Mouse (Mus musculus): ENCODE results near the gene Strbp.
A peak's percentile ranks its signal among the peaks of the same experiment; 100 is the strongest.

Gene Strbp

GRCm38 (mm10) chr2:37703230-37703954 lies at the start of gene Strbp:
Strbp (minus strand) TSS chr2:37703859.
- peak; percentile 75 for DNase-seq (ENCODE audit: low spot score)

- no peak for DNase-seq (ENCODE audit: low spot score)
These were observed 47.5 kb upstream of the Strbp start for GRCm38 (mm10) chr2:37751114-37751513.

GRCm38 (mm10) chr2:37749323-37749722 lies 45.7 kb upstream of the Strbp start:
- no peak for DNase-seq (ENCODE audit: low spot score)

GRCm38 (mm10) chr2:37748442-37749066 lies 44.9 kb upstream of the Strbp start:
- DNase-seq (ENCODE audit: low spot score): no peak

- DNase-seq (ENCODE audit: low spot score): no peak
These were observed 44.2 kb upstream of the Strbp start for GRCm38 (mm10) chr2:37747909-37748308.

GRCm38 (mm10) chr2:37746293-37747049 lies 42.8 kb upstream of the Strbp start:
- no peak for DNase-seq (ENCODE audit: low spot score)

- DNase-seq (ENCODE audit: low spot score): no peak
These were observed 41.2 kb upstream of the Strbp start for GRCm38 (mm10) chr2:37744773-37745395.

- no peak for DNase-seq (ENCODE audit: low spot score)
These were observed 38.3 kb upstream of the Strbp start for GRCm38 (mm10) chr2:37741806-37742554.

- DNase-seq (ENCODE audit: low spot score): no peak
These were observed 32.1 kb upstream of the Strbp start for GRCm38 (mm10) chr2:37735807-37736188.

- DNase-seq (ENCODE audit: low spot score): no peak
These were observed 31.5 kb upstream of the Strbp start for GRCm38 (mm10) chr2:37734979-37735806.

GRCm38 (mm10) chr2:37731241-37731801 lies 27.7 kb upstream of the Strbp start:
- no peak for DNase-seq (ENCODE audit: low spot score)

GRCm38 (mm10) chr2:37724231-37724630 lies 20.6 kb upstream of the Strbp start:
- no peak for DNase-seq (ENCODE audit: low spot score)

GRCm38 (mm10) chr2:37723501-37724090 lies 19.9 kb upstream of the Strbp start:
- no peak for DNase-seq (ENCODE audit: low spot score)

GRCm38 (mm10) chr2:37722674-37723465 lies 19.2 kb upstream of the Strbp start:
- DNase-seq (ENCODE audit: low spot score): no peak

- DNase-seq (ENCODE audit: low spot score): no peak
These were observed 12.6 kb upstream of the Strbp start for GRCm38 (mm10) chr2:37716266-37716665.

GRCm38 (mm10) chr2:37715364-37715763 lies 11.7 kb upstream of the Strbp start:
- no peak for DNase-seq (ENCODE audit: low spot score)

- no peak for DNase-seq (ENCODE audit: low spot score)
These were observed 9.4 kb upstream of the Strbp start for GRCm38 (mm10) chr2:37713100-37713499.

GRCm38 (mm10) chr2:37708835-37709234 lies 5.2 kb upstream of the Strbp start:
- DNase-seq (ENCODE audit: low spot score): no peak

- DNase-seq (ENCODE audit: low spot score): no peak
These were observed 592 bp upstream of the Strbp start for GRCm38 (mm10) chr2:37704141-37704760.
